Mouse (Mus musculus) heart, embryonic 13.5 days (tissue): ENCODE measurements around the gene Gnmt. TPM values are rescaled to one million over a fixed set of nuclear protein-coding genes. Genes with fewer than 3 reads are reported as not detected.

ENCODE experiments used
- ATAC-seq: fragments of 200-750 bp; cut with Nextera tagmentation; 2 replicates; pipeline ENCODE4 v1.8.0; 2017; ENCODE audit warnings: moderate TSS enrichment; ENCODE audit not compliant: insufficient number of reproducible peaks, low FRiP score, low TSS enrichment; ENCODE audit errors: extremely low read depth
- H3K27ac ChIP-seq: fragments of 300-500 bp; sonication (generic); replicated peaks from 2 replicates; pipeline ENCODE4 v1.5.1; 2015; ENCODE audit warnings: moderate library complexity, mild to moderate bottlenecking, inconsistent platforms
- H3K27me3 ChIP-seq: fragments of 300-500 bp; sonication (generic); replicated peaks from 2 replicates; pipeline ENCODE4 v1.6.1; 2015; ENCODE audit warnings: mild to moderate bottlenecking, inconsistent platforms
- H3K36me3 ChIP-seq: fragments of 300-500 bp; sonication (generic); 2 replicates; pipeline ENCODE4 v1.6.1; 2015; ENCODE audit warnings: mild to moderate bottlenecking, inconsistent platforms
- H3K4me1 ChIP-seq: fragments of 300-500 bp; sonication (generic); 2 replicates; pipeline ENCODE4 v1.6.1; 2015; ENCODE audit warnings: inconsistent platforms
- H3K4me2 ChIP-seq: fragments of 300-500 bp; sonication (generic); 2 replicates; pipeline ENCODE4 v1.6.1; 2015; ENCODE audit warnings: inconsistent platforms, mild to moderate bottlenecking, moderate library complexity
- H3K4me3 ChIP-seq: fragments of 300-500 bp; sonication (generic); 2 replicates; pipeline ENCODE4 v1.5.1; 2015; ENCODE audit warnings: moderate library complexity, mild to moderate bottlenecking, inconsistent platforms
- H3K9ac ChIP-seq: fragments of 300-500 bp; sonication (generic); 2 replicates; pipeline ENCODE4 v1.6.1; 2015; ENCODE audit warnings: inconsistent platforms, mild to moderate bottlenecking, moderate library complexity
- H3K9me3 ChIP-seq: fragments of 300-500 bp; sonication (generic); 2 replicates; pipeline ENCODE4 v1.6.1; 2016; ENCODE audit warnings: inconsistent platforms
- WGBS: fragments of 180-500 bp; shearing (Covaris S2); methylation state at CpG from one replicate; pipeline ENCODE4 v1.1.7; 2015; ENCODE audit warnings: mixed read lengths; 5-methylcytosine and 5-hydroxymethylcytosine counted together
- polyA plus RNA-seq: library from polyadenylated mRNA; unstranded; fragments of >200 nt; fragmentation: Nextera tagmentation; extraction: Ambion mirVana; gene quantifications from 2 replicates; pipeline ENCODE4 v1.2.1, GENCODE M21; 2015

Gnmt gene
- 1.5 and 2.0 TPM in 2 replicates for polyA plus RNA-seq

GRCm38 (mm10) chr17:46728904-46729318 is at the start of gene Gnmt:
Gene Gnmt (minus strand): TSS chr17:46729168.
- Histone ChIP-seq H3K9me3 (no peaks in the 10 kb centered on the region), H3K4me2 (peak within 1 kb of the TSS; percentile 44), H3K27ac (no peak within 1 kb of the TSS), H3K4me3 (peak within 1 kb of the TSS; percentile 15; the same call in 1 of the 2 replicates), H3K9ac (peak within 1 kb of the TSS; percentile 42), H3K27me3 (peaks cover 29% of the 10 kb centered on the region), H3K4me1 (peaks cover 33% of the 10 kb centered on the region), H3K36me3 (peaks cover 16% of the 10 kb centered on the region)
- 18% methylated on average over 24 of the region's 24 CpGs for WGBS
- no peak for ATAC-seq

- no peak overlapping the region for H3K4me3 ChIP-seq
- H3K4me2 ChIP-seq = no peak overlapping the region
- no peaks in the 10 kb centered on the region for H3K27me3 ChIP-seq
- peaks cover 23% of the 10 kb centered on the region for H3K4me1 ChIP-seq
- no peak overlapping the region for H3K27ac ChIP-seq
- no peaks in the 10 kb centered on the region for H3K9me3 ChIP-seq
- WGBS = 72% methylated on average over 3 of the region's 3 CpGs
- ATAC-seq = no peak
- peaks cover 72% of the 10 kb centered on the region for H3K36me3 ChIP-seq
- H3K9ac ChIP-seq = no peak overlapping the region
These were observed 47.1 kb upstream of the Gnmt start for GRCm38 (mm10) chr17:46776087-46776486.

GRCm38 (mm10) chr17:46775070-46775469 is 46.1 kb upstream of the Gnmt start:
- Histone ChIP-seq H3K27me3 (no peaks in the 10 kb centered on the region), H3K4me3 (no peak overlapping the region), H3K4me1 (peaks cover 17% of the 10 kb centered on the region), H3K9ac (no peak overlapping the region), H3K9me3 (no peaks in the 10 kb centered on the region), H3K27ac (no peak overlapping the region), H3K36me3 (peaks cover 62% of the 10 kb centered on the region), H3K4me2 (no peak overlapping the region)
- 92% methylated on average over 9 of the region's 9 CpGs for WGBS
- no peak for ATAC-seq

GRCm38 (mm10) chr17:46774131-46774472 is 45.1 kb upstream of the Gnmt start:
- H3K27me3 ChIP-seq = no peaks in the 10 kb centered on the region
- H3K27ac ChIP-seq = no peak overlapping the region
- peak overlapping the region; percentile 90 for H3K4me2 ChIP-seq
- ATAC-seq = no peak
- WGBS = 39% methylated on average over 2 of the region's 2 CpGs
- H3K9me3 ChIP-seq = no peaks in the 10 kb centered on the region
- peaks cover 17% of the 10 kb centered on the region for H3K4me1 ChIP-seq
- peak overlapping the region; percentile 95 for H3K9ac ChIP-seq
- peaks cover 52% of the 10 kb centered on the region for H3K36me3 ChIP-seq
- H3K4me3 ChIP-seq = peak overlapping the region; percentile 97; the same call in 1 of the 2 replicates

- 10% methylated on average over 19 of the region's 20 CpGs for WGBS
These were observed 44.5 kb upstream of the Gnmt start for GRCm38 (mm10) chr17:46773278-46774130.

GRCm38 (mm10) chr17:46772404-46773277 is 43.7 kb upstream of the Gnmt start, which contains the start of gene 2310039H08Rik:
Gene 2310039H08Rik (plus strand): TSS chr17:46772635.
- Histone ChIP-seq H3K4me3 (peak within 1 kb of the TSS; percentile 97), H3K9ac (peak within 1 kb of the TSS; percentile 95), H3K9me3 (no peaks in the 10 kb centered on the region), H3K4me2 (peak within 1 kb of the TSS; percentile 90), H3K36me3 (peaks cover 37% of the 10 kb centered on the region), H3K27me3 (no peaks in the 10 kb centered on the region), H3K4me1 (peaks cover 17% of the 10 kb centered on the region), H3K27ac (peak within 1 kb of the TSS; percentile 78)
- peak; percentile 73 for ATAC-seq
- under 1% methylated on average over 50 of the region's 50 CpGs for WGBS

More at GRCm38 (mm10) chr17:46773278-46774130, 44.5 kb upstream of the Gnmt start:
- peak overlapping the region; percentile 97 for H3K4me3 ChIP-seq
- ATAC-seq = no peak
- peaks cover 17% of the 10 kb centered on the region for H3K4me1 ChIP-seq
- H3K36me3 ChIP-seq = peaks cover 46% of the 10 kb centered on the region
- no peaks in the 10 kb centered on the region for H3K9me3 ChIP-seq
- H3K27ac ChIP-seq = peak overlapping the region; percentile 78
- H3K27me3 ChIP-seq = no peaks in the 10 kb centered on the region
- H3K4me2 ChIP-seq = peak overlapping the region; percentile 90
- peak overlapping the region; percentile 95 for H3K9ac ChIP-seq

GRCm38 (mm10) chr17:46772038-46772403 is 43.1 kb upstream of the Gnmt start:
- Histone ChIP-seq H3K4me1 (peaks cover 17% of the 10 kb centered on the region), H3K4me3 (peak overlapping the region; percentile 97), H3K4me2 (peak overlapping the region; percentile 90), H3K27me3 (no peaks in the 10 kb centered on the region), H3K9me3 (no peaks in the 10 kb centered on the region), H3K27ac (peak overlapping the region; percentile 78), H3K9ac (peak overlapping the region; percentile 95), H3K36me3 (peaks cover 31% of the 10 kb centered on the region)
- WGBS = 6% methylated on average over 5 of the region's 5 CpGs
- ATAC-seq = no peak

GRCm38 (mm10) chr17:46771616-46772015 is 42.6 kb upstream of the Gnmt start:
- peak overlapping the region; percentile 97 for H3K4me3 ChIP-seq
- peak overlapping the region; percentile 78; the same call in 1 of the 2 replicates for H3K27ac ChIP-seq
- H3K36me3 ChIP-seq = peaks cover 27% of the 10 kb centered on the region
- no peaks in the 10 kb centered on the region for H3K9me3 ChIP-seq
- H3K4me2 ChIP-seq = peak overlapping the region; percentile 90
- no peaks in the 10 kb centered on the region for H3K27me3 ChIP-seq
- no peak for ATAC-seq
- peak overlapping the region; percentile 95 for H3K9ac ChIP-seq
- 56% methylated on average over 17 of the region's 17 CpGs for WGBS
- peaks cover 17% of the 10 kb centered on the region for H3K4me1 ChIP-seq

- ATAC-seq = no peak
- Histone ChIP-seq H3K9ac (no peak overlapping the region), H3K9me3 (no peaks in the 10 kb centered on the region), H3K27ac (no peak overlapping the region), H3K4me1 (peaks cover 17% of the 10 kb centered on the region), H3K27me3 (no peaks in the 10 kb centered on the region), H3K36me3 (peaks cover 21% of the 10 kb centered on the region), H3K4me2 (no peak overlapping the region), H3K4me3 (no peak overlapping the region)
- 88% methylated on average over 4 of the region's 4 CpGs for WGBS
These were observed 42.1 kb upstream of the Gnmt start for GRCm38 (mm10) chr17:46771025-46771424.

- H3K4me2 ChIP-seq = no peak overlapping the region
- no peak for ATAC-seq
- peaks cover 17% of the 10 kb centered on the region for H3K4me1 ChIP-seq
- H3K9ac ChIP-seq = no peak overlapping the region
- no peaks in the 10 kb centered on the region for H3K27me3 ChIP-seq
- no peaks in the 10 kb centered on the region for H3K9me3 ChIP-seq
- no peak overlapping the region for H3K27ac ChIP-seq
- H3K4me3 ChIP-seq = no peak overlapping the region
- WGBS = 89% methylated on average over 11 of the region's 11 CpGs
- H3K36me3 ChIP-seq = peaks cover 16% of the 10 kb centered on the region
These were observed 41.6 kb upstream of the Gnmt start for GRCm38 (mm10) chr17:46770546-46770945.

GRCm38 (mm10) chr17:46767868-46768267 is 38.9 kb upstream of the Gnmt start:
- no peak for ATAC-seq
- Histone ChIP-seq H3K27me3 (no peaks in the 10 kb centered on the region), H3K9me3 (no peaks in the 10 kb centered on the region), H3K4me2 (no peak overlapping the region), H3K9ac (no peak overlapping the region), H3K4me3 (no peak overlapping the region), H3K4me1 (peaks cover 7% of the 10 kb centered on the region), H3K36me3 (no peaks in the 10 kb centered on the region), H3K27ac (no peak overlapping the region)
- 54% methylated on average over 8 of the region's 8 CpGs for WGBS
